Mouse (Mus musculus): ENCODE measurements around the gene Arpc2.
"Not testable (repeated sequence)": the region's sequence is repeated elsewhere in the genome, so short reads cannot be mapped to it uniquely, and the experiment has no call there.

Gene Arpc2

DNA sequence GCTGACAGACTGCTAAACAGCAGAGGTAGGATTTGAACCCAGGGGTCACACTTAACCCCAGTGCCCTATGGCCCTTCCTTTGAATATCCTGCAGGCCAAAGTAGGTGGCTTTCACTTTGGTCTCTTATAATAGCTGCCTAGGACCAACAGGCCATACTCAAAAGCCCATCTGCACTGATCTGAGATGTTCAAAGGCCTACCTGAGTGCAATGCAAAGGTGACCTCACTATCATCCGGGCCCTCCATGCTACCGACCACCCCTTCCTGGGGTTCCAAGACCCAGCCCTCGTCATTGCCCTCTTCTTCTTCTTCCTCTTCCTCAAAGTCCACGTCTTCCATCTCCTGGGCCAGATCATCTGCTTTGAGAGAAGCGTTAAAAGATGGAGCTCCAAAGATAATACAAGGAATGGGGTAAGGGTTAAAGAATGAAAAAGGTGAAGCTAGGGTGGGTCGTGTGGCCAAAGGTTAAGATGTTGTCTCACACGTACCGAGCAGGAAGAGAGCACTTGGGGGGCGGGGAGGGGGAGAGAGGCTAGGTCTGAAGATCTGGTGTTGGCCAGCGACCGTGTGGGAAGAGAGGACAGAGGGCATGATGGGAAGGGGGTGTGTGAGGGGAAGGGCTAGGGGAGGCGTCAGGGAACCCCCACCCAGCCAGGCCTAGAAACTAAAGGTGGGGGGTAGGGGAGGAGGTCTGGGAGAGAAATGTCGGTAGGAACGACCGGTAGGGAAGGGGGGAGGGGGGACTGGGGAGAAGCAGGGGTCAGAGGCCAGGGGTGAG, 48.0 kb downstream of the Arpc2 start:
- no peak for DNase-seq (ENCODE audit: low spot score)

DNA sequence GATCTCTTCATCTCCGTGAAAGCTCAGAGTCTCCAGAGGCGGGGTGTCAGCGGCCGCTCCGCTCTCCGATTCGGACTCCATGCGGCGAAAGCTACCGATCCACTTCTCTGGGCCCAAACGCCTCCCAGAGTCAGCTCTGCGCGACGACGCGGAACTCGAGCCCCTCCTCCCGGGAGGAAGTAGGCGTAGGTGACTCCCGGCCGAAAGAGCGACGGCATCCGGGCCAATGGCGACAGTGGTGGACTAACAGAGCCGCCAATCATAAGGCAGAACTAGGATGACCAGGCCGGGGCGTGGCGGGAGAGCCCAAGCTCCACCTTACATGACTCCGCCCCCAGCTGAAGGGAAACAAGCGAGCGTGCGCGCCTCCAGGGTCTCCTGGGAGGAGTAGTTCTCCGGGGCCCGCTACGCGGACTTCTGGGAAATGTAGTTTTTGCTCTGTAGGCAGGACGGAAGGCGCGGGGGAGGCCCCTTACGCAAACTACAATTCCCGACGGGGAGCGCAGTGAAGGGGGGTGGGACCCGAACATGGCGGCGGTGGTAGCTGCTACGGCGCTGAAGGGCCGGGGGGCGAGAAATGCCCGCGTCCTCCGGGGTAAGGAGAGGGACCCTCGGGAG, 48.8 kb downstream of the Arpc2 start, which contains the start of the genes Aamp and Pnkd:
Gene Aamp, minus strand, starts transcription at position 196 of the 618 bp plus-strand sequence.
Gene Pnkd, plus strand, starts transcription at position 388 of the 618 bp plus-strand sequence.
- peak; percentile 100 for DNase-seq (ENCODE audit: low spot score)

- DNase-seq (ENCODE audit: low spot score), result no peak
These were observed 49.5 kb downstream of the Arpc2 start for GRCm38 (mm10) chr1:74285212-74286010.

DNA sequence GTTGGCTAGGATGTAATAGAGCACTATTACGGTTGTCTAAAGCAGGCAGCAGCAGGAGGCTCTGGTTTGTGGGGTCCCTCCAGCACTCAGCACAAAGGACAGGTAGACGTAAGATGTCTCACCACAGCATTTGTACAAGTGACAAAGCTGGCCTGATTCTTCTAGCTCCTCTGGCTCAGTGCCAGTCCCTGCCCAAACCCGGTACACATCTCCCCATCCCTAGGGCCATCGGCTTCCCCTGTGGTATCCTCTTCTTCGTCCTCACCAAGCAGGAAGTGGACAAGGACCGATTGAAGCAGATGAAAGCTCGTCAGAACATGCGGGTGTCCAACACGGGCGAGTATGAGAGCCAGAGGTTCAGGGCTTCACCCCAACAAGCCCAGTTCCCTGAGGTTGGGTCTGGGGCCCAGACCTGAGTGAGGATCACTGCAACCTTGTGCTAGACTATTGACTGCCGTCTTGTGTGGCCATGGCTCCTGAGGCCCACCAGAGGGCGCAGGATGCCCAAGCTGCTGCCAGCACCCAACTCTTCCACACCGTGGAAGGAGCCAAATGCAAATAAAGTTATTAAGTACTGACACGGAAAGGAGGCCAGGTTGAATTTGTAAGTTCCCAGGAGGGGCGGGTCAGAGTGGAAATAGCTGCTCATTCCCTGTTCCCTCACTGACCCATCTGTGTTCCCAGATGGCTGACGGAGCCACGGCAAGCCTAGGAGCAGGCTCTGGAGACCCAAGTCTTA, 51.2 kb downstream of the Arpc2 start:
- not testable (repeated sequence) for DNase-seq (ENCODE audit: low spot score)

DNA sequence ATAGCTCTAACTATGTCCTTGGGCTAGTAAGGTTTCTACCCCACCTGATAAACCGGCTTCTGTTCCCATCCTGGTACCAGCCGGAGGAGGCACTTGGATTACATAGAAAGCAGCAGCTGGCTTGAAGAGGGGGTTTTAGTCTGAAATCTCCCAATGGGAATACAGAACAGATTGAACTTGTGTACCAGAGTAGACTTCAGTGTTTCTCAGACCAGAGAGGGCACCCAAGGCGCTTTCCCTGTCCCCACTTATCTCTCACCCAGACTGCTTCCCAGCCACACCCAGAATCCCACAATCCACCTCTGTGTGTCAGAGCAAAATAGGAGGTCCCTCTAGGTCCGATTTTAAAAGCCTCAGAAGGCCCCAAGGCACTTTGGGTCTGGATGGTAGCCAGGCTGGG, 52.4 kb downstream of the Arpc2 start:
- DNase-seq (ENCODE audit: low spot score), result no peak

- DNase-seq (ENCODE audit: low spot score), result no peak
These were observed 53.4 kb downstream of the Arpc2 start for GRCm38 (mm10) chr1:74289248-74289647.

DNA sequence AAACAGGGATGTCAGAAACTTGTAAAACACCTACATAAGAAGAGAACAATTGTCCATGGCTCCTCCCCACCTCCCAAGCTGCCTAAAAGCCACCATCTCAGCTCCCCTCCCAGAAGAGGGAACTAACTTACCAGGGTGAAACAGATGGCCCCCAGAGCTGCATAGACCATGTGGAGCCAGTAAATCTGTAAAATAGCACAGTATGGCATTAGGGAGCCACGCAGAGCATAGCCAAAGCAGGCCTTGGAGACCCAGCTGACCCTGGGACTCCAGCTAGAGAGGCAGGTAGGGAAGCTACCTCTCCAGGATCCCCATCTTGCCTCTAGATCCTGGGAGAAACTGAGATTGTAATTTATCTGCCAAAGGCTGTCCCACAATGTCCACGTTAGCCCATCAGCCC, 53.9 kb downstream of the Arpc2 start:
- no peak for DNase-seq (ENCODE audit: low spot score)

GRCm38 (mm10) chr1:74290141-74290540, 54.3 kb downstream of the Arpc2 start:
- DNase-seq (ENCODE audit: low spot score), result no peak

DNA sequence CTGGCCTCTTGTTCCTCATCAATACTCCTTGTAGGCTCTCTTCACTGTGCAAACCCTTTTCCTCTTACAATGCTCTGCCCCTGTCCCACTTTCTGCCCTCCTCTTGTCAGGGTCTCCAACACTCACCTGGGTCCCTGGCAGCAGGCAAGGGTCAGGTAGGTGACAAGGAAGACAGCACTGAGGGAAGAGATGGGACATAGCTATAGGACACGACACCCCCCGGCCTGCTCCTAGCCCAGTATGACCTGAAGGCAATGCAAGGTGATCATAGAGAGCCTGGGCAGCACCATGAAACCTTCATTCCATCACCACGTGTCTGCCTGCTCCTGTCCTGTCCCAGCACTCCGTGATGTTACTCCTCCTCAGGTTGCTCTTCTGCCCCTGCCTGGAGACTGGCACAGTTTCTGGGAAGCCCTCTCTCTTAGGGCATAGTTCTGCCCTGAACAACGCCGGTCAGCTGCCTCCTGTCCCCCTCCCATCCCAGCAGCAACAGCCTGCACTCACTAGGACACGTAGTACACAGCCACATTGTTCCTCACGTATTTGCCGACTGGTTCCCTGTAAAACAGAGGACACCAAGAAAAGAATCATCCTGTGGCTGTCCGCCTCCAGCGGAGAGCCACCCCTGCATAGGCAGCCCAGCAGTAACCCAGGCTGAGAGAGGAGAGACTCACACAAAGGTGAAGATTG, 56.6 kb downstream of the Arpc2 start:
- no peak for DNase-seq (ENCODE audit: low spot score)

- no peak for DNase-seq (ENCODE audit: low spot score)
These were observed 57.5 kb downstream of the Arpc2 start for GRCm38 (mm10) chr1:74293306-74293960.

DNA sequence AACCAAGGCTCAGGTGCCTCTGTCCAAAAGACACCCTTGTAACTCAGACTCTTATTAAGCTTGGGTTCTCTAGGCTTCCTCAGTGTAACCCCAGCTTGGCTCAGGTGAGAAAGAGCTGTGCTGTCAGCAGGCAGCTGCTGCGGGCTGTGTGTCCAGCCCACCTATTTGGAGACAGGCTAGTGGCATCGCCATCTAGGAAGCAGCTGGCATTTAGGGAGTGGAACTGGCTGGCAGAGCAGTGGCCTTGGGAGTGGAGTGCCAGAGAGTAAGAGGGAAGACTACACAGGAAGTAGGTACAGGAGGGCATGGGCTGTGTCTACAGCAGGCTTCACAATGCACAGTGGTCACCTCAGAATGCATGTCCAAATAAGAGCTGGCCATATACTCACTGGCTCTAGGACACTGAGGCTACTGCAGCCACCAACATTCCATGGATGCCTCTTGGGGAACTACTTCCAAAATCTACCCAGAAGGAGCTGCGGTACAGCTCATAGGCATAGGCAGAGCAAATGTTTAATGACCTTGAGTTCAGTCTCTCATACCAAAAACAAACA, 58.3 kb downstream of the Arpc2 start:
- DNase-seq (ENCODE audit: low spot score), result no peak

- DNase-seq (ENCODE audit: low spot score), result no peak
These were observed 59.0 kb downstream of the Arpc2 start for GRCm38 (mm10) chr1:74294733-74295455.

DNA sequence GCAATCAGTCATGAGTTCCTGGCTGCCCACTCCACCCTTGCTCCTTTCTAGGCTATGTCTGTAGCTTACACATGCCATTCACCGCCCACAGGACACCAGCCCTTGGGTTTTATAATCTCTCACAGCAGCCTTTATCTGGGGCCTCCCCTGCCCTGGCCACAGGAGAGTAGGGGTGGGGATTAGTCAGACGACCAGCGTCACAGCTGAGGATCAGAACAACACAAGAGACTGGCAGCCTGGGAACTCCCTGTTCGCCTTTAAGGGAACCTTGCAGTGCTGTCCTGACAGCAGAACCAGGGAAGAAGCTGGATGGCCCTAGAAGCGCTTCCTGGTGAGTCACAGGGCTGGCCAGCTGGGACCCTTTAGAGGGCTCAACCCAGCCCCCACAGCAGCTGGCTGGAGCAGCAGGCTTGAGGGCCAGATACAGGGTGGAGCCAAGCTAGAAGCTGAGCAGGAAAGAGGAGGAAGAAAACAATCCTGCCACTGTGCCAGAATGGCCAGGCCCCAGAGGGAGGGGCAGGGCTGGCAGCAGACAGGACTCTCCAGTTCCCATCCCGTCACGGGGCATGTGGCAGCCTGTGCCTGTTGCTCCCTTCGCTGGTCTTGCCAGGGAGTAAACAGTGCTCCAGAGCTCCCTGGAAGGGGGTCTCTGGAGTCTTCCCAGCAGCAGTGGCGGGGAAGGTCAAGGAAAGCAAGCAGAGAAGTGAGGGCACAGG, 59.7 kb downstream of the Arpc2 start:
- peak; percentile 53 for DNase-seq (ENCODE audit: low spot score)

- no peak for DNase-seq (ENCODE audit: low spot score)
These were observed 60.6 kb downstream of the Arpc2 start for GRCm38 (mm10) chr1:74296477-74296876.

DNA sequence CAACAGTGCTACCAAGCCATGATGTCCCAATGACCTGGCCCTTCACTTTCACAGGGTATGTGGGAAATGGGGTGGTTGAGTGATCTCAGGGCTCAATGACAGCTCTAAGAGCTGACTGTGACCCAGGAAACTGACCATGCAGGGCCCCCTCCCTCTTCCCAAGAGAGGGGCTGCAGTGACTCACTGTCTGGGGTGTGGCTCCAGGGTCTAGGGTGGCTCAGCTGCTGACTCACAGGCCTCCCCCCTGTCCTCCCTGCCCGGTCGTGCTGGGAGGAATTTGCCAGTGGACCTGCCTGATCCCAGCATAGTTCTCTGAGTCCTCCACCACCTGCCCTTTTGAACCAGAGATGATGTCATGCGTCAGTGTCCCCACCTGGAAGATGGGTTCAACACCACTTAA, 61.4 kb downstream of the Arpc2 start:
- DNase-seq (ENCODE audit: low spot score), result no peak

DNA sequence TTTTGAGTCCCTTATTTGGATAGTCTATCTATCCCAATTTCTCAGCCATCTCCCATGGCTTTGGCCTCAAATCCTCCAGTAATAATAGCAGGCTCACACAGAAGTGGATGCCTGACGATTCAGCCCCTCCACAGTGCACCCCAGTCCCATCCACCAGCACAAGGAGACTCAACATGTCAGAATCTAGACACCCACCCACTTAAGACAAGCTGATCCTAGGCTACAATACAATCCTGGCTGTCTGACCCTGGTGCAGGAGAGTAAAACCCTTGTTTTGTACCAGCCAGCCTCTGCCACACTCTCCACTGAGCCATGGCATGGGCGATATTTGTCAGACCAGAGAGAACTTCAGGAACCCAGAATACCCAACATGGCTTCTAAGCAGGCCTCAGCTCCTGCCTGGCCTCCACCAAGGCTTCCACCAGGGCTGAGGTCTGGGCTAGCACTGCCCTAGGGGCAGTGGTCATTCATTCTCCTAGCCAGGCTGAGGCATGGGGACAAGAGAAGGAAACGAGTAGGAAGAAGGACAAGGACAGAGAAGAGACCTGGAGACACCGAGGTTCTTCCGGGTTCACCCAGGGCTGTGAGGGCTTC, 62.4 kb downstream of the Arpc2 start:
- DNase-seq (ENCODE audit: low spot score), result no peak

DNA sequence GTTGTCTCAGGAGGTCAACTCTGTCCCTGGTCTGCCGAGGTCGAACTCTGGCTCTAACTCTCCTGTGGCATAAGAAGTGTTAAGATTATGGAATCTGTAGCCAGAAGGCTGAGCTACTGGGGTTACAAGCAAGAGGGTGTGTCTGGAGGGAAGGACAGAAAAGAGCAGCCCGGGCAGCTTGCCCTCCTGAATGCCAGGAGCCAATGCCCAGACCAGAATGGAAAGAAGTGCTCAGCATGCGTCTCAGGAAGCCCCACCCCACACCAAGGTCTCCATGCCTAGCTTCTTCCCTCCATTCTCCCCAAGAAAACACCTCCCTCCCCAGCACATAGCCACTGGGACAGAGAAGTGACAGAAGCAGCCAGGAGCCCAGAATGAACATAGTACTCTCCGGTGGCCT, 63.1 kb downstream of the Arpc2 start:
- DNase-seq (ENCODE audit: low spot score), result no peak

GRCm38 (mm10) chr1:74300347-74301110, 64.6 kb downstream of the Arpc2 start:
- no peak for DNase-seq (ENCODE audit: low spot score)

Data from spleen, adult 12 weeks (tissue).